Mouse (Mus musculus) embryonic facial prominence, embryonic 15.5 days (tissue): ENCODE measurements around the gene Thsd4. TPM values are rescaled to one million over a fixed set of nuclear protein-coding genes. Genes with fewer than 3 reads are reported as not detected.
"Not testable (repeated sequence)": the region's sequence is repeated elsewhere in the genome, so short reads cannot be mapped to it uniquely, and the experiment has no call there.

ENCODE experiments used
- ATAC-seq: fragments of 200-750 bp; cut with Nextera tagmentation; 2 replicates; pipeline ENCODE4 v1.8.0; 2017; ENCODE audit warnings: low read depth, moderate TSS enrichment; ENCODE audit not compliant: insufficient number of reproducible peaks, low FRiP score, low TSS enrichment
- H3K27ac ChIP-seq: fragments of 300-500 bp; sonication (generic); replicated peaks from 2 replicates; pipeline ENCODE4 v1.5.1; 2015; ENCODE audit warnings: mild to moderate bottlenecking, inconsistent platforms
- H3K27me3 ChIP-seq: fragments of 300-500 bp; sonication (generic); 2 replicates; pipeline ENCODE4 v1.6.1; 2015; ENCODE audit warnings: inconsistent platforms
- H3K36me3 ChIP-seq: fragments of 300-500 bp; sonication (generic); 2 replicates; pipeline ENCODE4 v1.6.1; 2015; ENCODE audit warnings: mild to moderate bottlenecking, inconsistent platforms
- H3K4me1 ChIP-seq: fragments of 300-500 bp; sonication (generic); 2 replicates; pipeline ENCODE4 v1.6.1; 2015; ENCODE audit warnings: inconsistent platforms
- H3K4me2 ChIP-seq: fragments of 300-500 bp; sonication (generic); replicated peaks from 2 replicates; pipeline ENCODE4 v1.6.1; 2015; ENCODE audit warnings: mild to moderate bottlenecking, inconsistent platforms
- H3K4me3 ChIP-seq: fragments of 300-500 bp; sonication (generic); replicated peaks from 2 replicates; pipeline ENCODE4 v1.5.1; 2015; ENCODE audit warnings: mild to moderate bottlenecking, inconsistent platforms
- H3K9ac ChIP-seq: fragments of 300-500 bp; sonication (generic); 2 replicates; pipeline ENCODE4 v1.6.1; 2015; ENCODE audit warnings: inconsistent platforms
- H3K9me3 ChIP-seq: fragments of 300-500 bp; sonication (generic); replicated peaks from 2 replicates; pipeline ENCODE4 v1.6.1; 2016; ENCODE audit warnings: inconsistent platforms
- WGBS: fragments of 180-500 bp; shearing (Covaris S2); methylation state at CpG from one replicate; pipeline ENCODE4 v1.1.7; 2015; 5-methylcytosine and 5-hydroxymethylcytosine counted together
- polyA plus RNA-seq: library from polyadenylated mRNA; unstranded; fragments of >200 nt; fragmentation: Nextera tagmentation; extraction: Ambion mirVana; gene quantifications from 2 replicates; pipeline ENCODE4 v1.2.1, GENCODE M21; 2015

Gene Thsd4
- polyA plus RNA-seq, 1 experiment from 2014 or later = 26.0 TPM

DNA sequence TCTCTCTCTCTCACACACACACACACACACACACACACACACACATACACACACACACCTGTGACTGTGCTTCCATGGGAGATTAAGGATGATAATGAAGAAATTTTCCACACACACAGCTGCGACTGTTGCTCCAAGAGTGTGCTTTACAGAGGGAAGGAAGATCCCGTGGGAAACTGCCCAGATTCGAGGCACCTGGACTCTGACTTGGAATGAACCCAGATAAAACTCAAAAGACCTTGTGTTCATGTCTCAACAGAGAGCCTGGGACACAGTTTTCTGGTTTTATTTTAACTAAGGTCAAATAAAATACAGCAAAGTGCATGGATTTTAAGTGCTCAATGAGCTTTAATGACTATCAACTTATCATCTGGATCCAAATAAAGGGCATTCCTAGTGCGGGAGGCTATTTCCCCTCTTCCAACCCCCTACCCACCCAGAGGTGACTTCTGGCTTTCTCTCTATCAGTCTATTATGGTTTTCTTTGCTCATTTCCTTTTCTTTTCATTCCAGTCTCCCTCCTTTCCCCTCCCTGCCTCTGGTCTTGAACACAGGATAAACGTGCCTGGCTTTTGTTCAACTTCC, 579.3 kb downstream of the Thsd4 start:
- H3K4me1 ChIP-seq = no peaks in the 10 kb centered on the region; the same call in 1 of the 2 replicates
- H3K27me3 ChIP-seq = no peaks in the 10 kb centered on the region
- WGBS = 37% methylated on average over 5 of the region's 5 CpGs
- no peak overlapping the region for H3K9ac ChIP-seq
- no peaks in the 10 kb centered on the region for H3K36me3 ChIP-seq
- no peaks in the 10 kb centered on the region for H3K9me3 ChIP-seq
- H3K4me2 ChIP-seq = no peak overlapping the region
- H3K27ac ChIP-seq = no peak overlapping the region
- H3K4me3 ChIP-seq = no peak overlapping the region
- ATAC-seq = no peak

DNA sequence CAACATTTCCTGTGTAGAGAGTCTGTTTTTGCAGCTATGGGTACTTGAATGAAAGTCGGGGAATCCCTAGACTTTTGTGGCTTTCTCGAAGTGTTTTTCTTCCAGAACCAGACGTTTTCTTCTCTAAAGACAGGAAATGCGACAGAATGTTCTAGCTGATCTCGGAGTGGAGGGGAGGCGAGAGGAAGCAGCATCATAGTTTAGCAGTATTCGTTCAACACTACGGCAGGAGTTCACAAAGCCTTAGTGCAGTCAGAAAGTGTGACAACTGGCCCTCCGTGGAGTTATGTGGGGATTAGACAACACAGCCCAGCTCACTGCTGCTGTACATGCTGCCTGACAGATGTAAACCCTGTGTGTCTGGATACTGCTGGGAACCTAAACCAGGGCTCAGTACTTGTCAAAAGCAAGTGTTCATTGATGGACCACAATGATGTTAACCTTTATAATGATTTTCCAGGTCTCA, 579.9 kb downstream of the Thsd4 start:
- WGBS = 50% methylated on average over 9 of the region's 9 CpGs
- Histone ChIP-seq H3K27ac (0 out of 2 replicates have a peak overlapping the region, but pooled peaks have one; percentile 23), H3K27me3 (no peaks in the 10 kb centered on the region), H3K9me3 (no peaks in the 10 kb centered on the region), H3K9ac (no peak overlapping the region), H3K4me2 (no peak overlapping the region), H3K4me3 (no peak overlapping the region), H3K4me1 (no peaks in the 10 kb centered on the region; the same call in 1 of the 2 replicates), H3K36me3 (no peaks in the 10 kb centered on the region)
- ATAC-seq = no peak

DNA sequence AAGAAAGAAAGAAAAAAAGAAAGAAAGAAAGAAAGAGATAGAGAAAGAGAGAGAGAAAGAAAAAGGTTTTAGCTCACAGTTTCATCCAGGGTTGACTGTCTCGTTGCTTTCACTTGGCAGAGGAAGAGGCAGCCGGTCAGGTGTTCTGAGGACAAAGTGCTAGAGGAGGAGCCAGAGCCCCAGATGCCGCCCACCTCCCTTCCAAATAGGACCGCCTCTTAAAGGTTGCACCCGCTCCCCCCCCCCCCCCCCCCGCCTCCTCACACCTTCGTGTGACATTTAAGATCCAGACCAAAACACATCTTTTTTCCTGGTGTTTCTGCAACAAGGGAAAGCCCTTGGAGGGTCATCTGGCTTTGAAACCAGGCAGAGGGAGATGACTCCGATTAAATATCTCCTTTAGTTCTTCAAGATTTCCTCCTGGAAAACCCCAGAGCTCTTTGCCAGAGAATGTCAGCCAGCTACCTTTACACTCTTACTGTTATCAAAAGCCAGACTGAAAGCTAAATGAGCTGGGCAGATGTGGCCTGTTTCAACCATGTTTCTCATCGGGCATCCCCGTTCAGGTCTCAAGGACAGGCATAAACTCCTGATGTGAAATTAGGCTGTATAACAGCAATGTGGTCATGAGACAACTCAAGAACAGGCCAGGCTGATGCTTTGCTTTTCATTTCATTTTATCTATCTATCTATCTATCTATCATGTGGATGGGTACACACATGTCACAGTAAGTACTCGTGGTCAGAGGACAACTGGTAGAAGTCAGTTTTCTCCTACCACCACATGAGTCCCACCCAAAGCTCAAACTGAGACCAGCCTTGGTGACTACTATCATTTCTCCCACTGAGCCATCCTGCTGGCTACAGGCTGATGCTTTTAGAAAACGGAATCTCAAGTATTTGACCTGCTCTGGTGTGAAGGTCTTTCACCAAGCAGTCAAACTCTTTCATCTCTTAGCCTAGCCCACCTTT, 580.6 kb downstream of the Thsd4 start:
- Histone ChIP-seq H3K27me3 (no peaks in the 10 kb centered on the region), H3K4me2 (no peak overlapping the region), H3K36me3 (no peaks in the 10 kb centered on the region), H3K27ac (0 out of 2 replicates have a peak overlapping the region, but pooled peaks have one; percentile 23), H3K4me1 (no peaks in the 10 kb centered on the region; the same call in 1 of the 2 replicates), H3K9me3 (no peaks in the 10 kb centered on the region), H3K9ac (no peak overlapping the region), H3K4me3 (no peak overlapping the region)
- no peak for ATAC-seq
- 69% methylated on average over 11 of the region's 12 CpGs for WGBS

DNA sequence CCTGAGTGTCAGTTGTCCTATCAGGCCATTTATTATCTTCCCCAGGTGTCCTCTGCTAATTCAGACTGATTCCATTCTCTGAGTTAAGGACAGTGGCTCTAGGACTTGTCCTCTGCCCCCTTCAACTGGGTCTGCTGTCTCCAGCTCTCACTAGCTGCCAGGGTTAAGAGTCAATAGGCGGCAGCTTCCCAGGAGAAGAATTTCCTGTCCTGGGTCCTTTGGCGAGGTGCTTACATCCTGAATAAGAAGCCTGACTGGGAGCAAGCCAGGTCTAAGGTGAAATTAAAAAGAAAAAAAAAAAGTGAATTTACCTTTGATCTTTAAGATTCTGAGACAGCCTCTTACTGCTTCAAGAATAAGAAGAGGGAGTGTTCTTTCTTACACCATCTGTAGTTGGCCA, 582.2 kb downstream of the Thsd4 start:
- WGBS = 59% methylated on average over 2 of the region's 2 CpGs
- no peak for ATAC-seq
- Histone ChIP-seq H3K27ac (no peak overlapping the region), H3K36me3 (no peaks in the 10 kb centered on the region), H3K27me3 (no peaks in the 10 kb centered on the region), H3K9me3 (no peaks in the 10 kb centered on the region), H3K4me3 (no peak overlapping the region), H3K9ac (no peak overlapping the region), H3K4me2 (no peak overlapping the region), H3K4me1 (no peaks in the 10 kb centered on the region; the same call in 1 of the 2 replicates)

DNA sequence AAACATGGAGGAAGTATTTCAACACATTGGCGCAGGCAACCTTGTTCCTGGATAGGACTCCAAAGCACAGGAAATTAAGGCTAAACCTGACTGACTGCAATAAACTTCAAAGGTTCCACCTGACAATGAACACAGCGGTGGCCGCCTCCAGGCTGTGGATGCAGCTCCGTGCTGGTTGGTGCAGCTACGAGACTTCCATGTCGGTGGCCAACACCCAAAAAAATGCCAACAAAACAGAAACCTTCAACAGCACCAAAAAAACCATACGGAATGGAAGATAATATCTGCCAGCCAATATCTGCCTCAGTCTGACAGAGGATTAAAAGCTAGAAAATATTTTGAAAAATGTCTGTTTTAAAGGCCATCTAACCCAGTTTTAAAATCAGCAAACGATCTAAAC, 583.3 kb downstream of the Thsd4 start:
- H3K36me3 ChIP-seq = no peaks in the 10 kb centered on the region
- H3K27ac ChIP-seq = no peak overlapping the region
- H3K9me3 ChIP-seq = no peaks in the 10 kb centered on the region
- H3K27me3 ChIP-seq = no peaks in the 10 kb centered on the region
- no peak overlapping the region for H3K4me3 ChIP-seq
- WGBS = 66% methylated on average over 8 of the region's 8 CpGs
- H3K4me2 ChIP-seq = no peak overlapping the region
- no peaks in the 10 kb centered on the region; the same call in 1 of the 2 replicates for H3K4me1 ChIP-seq
- H3K9ac ChIP-seq = no peak overlapping the region
- no peak for ATAC-seq

DNA sequence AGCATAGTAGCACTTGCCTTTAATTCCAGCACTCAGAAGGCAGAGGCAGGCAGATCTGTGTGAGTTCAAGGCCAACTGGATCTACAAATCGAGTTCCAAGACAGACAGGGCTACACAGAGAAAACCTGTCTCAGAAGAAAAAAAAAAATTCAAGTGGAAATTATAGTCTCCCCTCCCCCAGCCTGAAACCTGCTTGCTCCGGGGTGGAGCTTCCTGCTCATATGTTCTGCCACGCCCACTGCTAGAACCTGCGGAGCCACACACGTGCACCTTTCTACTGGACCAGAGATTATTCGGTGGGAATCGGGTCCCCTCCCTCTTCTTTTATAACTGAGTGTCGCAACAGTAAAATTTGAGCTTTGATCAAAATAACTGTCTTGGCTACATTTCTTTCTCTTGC, 586.0 kb downstream of the Thsd4 start:
- H3K9ac ChIP-seq, ATAC-seq, H3K4me2 ChIP-seq, H3K4me3 ChIP-seq, H3K36me3 ChIP-seq, H3K4me1 ChIP-seq, H3K27ac ChIP-seq, H3K9me3 ChIP-seq, H3K27me3 ChIP-seq: not testable (repeated sequence)
- WGBS = 75% methylated on average over 8 of the region's 8 CpGs

DNA sequence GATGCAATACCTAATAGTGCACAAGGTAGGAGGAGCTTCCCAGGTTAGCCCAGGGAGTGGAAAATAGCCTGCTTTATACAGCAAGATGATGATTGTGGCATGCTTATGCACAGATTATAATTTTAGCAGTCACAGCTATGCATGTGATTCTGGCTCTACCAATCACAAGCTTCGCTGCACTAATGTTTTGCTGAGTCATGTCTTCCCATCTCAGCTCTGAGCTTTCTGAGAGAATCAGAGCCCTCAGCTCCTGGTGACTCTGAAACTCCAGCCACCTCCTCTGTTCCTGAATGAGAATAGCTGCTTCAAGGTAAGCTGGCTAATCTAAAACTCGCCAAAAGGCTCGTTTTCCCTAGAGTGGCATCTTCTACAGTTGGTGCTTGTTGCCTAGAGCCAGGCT, 591.6 kb downstream of the Thsd4 start:
- no peak overlapping the region for H3K27ac ChIP-seq
- H3K4me1 ChIP-seq = no peaks in the 10 kb centered on the region
- peaks cover 14% of the 10 kb centered on the region for H3K36me3 ChIP-seq
- H3K27me3 ChIP-seq = no peaks in the 10 kb centered on the region
- no peak overlapping the region for H3K9ac ChIP-seq
- 75% methylated on average over 3 of the region's 3 CpGs for WGBS
- H3K9me3 ChIP-seq = no peaks in the 10 kb centered on the region
- H3K4me2 ChIP-seq = no peak overlapping the region
- H3K4me3 ChIP-seq = no peak overlapping the region
- no peak for ATAC-seq

Other genes with a start within 250 kb of the Thsd4 start
- 16.1 and 17.9 TPM in 2 replicates for gene Lrrc49, start 166.1 kb upstream of the Thsd4 start, polyA plus RNA-seq
- 5.0 and 5.3 TPM in 2 replicates for gene Larp6, start 190.9 kb upstream of the Thsd4 start, polyA plus RNA-seq